Mouse (Mus musculus) intestine, embryonic 14.5 days (tissue): ENCODE data around the gene Bicral. TPM values are rescaled to one million over a fixed set of nuclear protein-coding genes. Genes with fewer than 3 reads are reported as not detected.

ENCODE experiments used
- ATAC-seq: fragments of 200-750 bp; cut with Nextera tagmentation; replicated peaks from 2 replicates; pipeline ENCODE4 v1.8.0; 2017; ENCODE audit warnings: low read depth, moderate number of reproducible peaks, moderate TSS enrichment, moderate library complexity; ENCODE audit not compliant: low FRiP score, low TSS enrichment
- DNase-seq: peaks from one replicate; pipeline ENCODE4 v3.0.0-alpha.2; 2018; ENCODE audit warnings: low spot score
- H3K27ac ChIP-seq: fragments of 300-500 bp; sonication (generic); 2 replicates; pipeline ENCODE4 v1.5.1; 2014; ENCODE audit warnings: low read depth, mild to moderate bottlenecking, control low read depth
- H3K27me3 ChIP-seq: fragments of 300-500 bp; sonication (generic); replicated peaks from 2 replicates; pipeline ENCODE4 v1.6.1; 2014; ENCODE audit warnings: low read length, control low read depth; ENCODE audit not compliant: control insufficient read depth, insufficient read depth
- H3K36me3 ChIP-seq: fragments of 300-500 bp; sonication (generic); 2 replicates; pipeline ENCODE4 v1.6.1; 2014; ENCODE audit warnings: low read length, control low read depth; ENCODE audit not compliant: control insufficient read depth, insufficient read depth
- H3K4me1 ChIP-seq: fragments of 300-500 bp; sonication (generic); replicated peaks from 2 replicates; pipeline ENCODE4 v1.6.1; 2014; ENCODE audit warnings: low read length, control low read depth, mixed read lengths; ENCODE audit not compliant: control insufficient read depth, insufficient read depth
- H3K4me2 ChIP-seq: fragments of 300-500 bp; sonication (generic); 2 replicates; pipeline ENCODE4 v1.6.1; 2014; ENCODE audit warnings: low read length
- H3K4me3 ChIP-seq: fragments of 300-500 bp; sonication (generic); 2 replicates; pipeline ENCODE4 v1.5.1; 2014; ENCODE audit warnings: low read depth, low read length, control low read depth, mixed read lengths
- H3K9ac ChIP-seq: fragments of 300-500 bp; sonication (generic); 2 replicates; pipeline ENCODE4 v1.6.1; 2014; ENCODE audit warnings: mild to moderate bottlenecking, low read length
- H3K9me3 ChIP-seq: fragments of 300-500 bp; sonication (generic); 2 replicates; pipeline ENCODE4 v1.6.1; 2016; ENCODE audit warnings: low read length, control low read depth; ENCODE audit not compliant: control insufficient read depth
- WGBS: fragments of 180-500 bp; shearing (Covaris S2); extraction: QIAGEN DNeasy Blood & Tissue Kit; methylation state at CpG from one replicate; pipeline ENCODE4 v1.1.7; 2014; 5-methylcytosine and 5-hydroxymethylcytosine counted together
- polyA plus RNA-seq: library from polyadenylated mRNA; unstranded; fragments of >200 nt; fragmentation: Nextera tagmentation; extraction: Ambion mirVana; gene quantifications from 2 replicates; pipeline ENCODE4 v1.2.1, GENCODE M21; 2014

Bicral gene
- polyA plus RNA-seq, 1 experiment from 2014 or later = 5.5 TPM

DNA sequence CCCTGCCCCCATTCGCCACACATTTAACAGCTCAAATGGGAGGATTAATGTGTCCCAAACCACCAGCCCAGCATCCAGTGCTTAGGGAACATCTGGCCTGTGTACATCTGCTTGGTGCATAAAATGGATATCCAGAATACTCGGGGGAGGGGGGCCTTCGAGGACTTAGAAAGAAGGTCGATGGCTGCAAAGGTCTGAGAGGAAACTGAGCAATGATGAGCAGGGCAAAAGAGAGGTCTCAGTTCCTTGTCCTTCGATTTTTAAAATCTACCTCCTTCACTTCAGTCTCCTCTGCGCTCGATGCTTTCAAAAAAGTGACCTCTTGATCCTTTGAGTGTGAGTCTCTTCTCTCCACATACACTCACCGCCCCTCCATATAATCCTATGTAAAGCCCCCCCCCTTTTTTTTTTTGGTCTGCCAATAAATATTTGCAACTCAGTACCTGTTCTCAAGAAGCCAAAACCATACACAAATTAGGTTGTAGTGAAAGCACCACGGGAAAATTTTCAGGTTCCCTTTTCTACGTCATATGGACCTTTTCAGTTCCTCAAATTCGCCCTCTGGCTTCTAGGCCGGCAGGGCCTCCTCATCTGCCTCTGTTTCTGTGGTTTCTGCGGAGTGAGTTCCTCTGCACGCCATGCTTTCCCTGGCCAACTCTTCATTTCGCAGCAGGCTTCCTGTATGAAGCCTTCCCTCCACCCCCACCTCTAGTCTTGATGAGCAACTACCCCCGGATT is 107.1 kb downstream of the Bicral start:
- peaks cover 11% of the 10 kb centered on the region; the same call in 1 of the 2 replicates for H3K36me3 ChIP-seq
- H3K4me1 ChIP-seq = peaks cover 9% of the 10 kb centered on the region
- H3K9me3 ChIP-seq = no peaks in the 10 kb centered on the region
- H3K4me2 ChIP-seq = peak overlapping the region; percentile 73
- H3K27me3 ChIP-seq = no peaks in the 10 kb centered on the region
- H3K4me3 ChIP-seq = peak overlapping the region; percentile 63
- no peak for DNase-seq
- peak overlapping the region; percentile 63 for H3K9ac ChIP-seq
- ATAC-seq = peak; percentile 23
- H3K27ac ChIP-seq = peak overlapping the region; percentile 90
- 21% methylated on average over 16 of the region's 16 CpGs for WGBS

- peaks cover 9% of the 10 kb centered on the region for H3K4me1 ChIP-seq
- H3K27me3 ChIP-seq = no peaks in the 10 kb centered on the region
- H3K4me2 ChIP-seq = peak overlapping the region; percentile 73
- DNase-seq (no peak), ATAC-seq (no peak)
- H3K9me3 ChIP-seq = no peaks in the 10 kb centered on the region
- H3K4me3 ChIP-seq = peak overlapping the region; percentile 63; the same call in 1 of the 2 replicates
- H3K9ac ChIP-seq = peak overlapping the region; percentile 63
- H3K36me3 ChIP-seq = peaks cover 12% of the 10 kb centered on the region; the same call in 1 of the 2 replicates
- 90% methylated on average over 4 of the region's 4 CpGs for WGBS
- no peak overlapping the region for H3K27ac ChIP-seq
These were observed 107.7 kb downstream of the Bicral start for GRCm38 (mm10) chr17:46750580-46750979.

DNA sequence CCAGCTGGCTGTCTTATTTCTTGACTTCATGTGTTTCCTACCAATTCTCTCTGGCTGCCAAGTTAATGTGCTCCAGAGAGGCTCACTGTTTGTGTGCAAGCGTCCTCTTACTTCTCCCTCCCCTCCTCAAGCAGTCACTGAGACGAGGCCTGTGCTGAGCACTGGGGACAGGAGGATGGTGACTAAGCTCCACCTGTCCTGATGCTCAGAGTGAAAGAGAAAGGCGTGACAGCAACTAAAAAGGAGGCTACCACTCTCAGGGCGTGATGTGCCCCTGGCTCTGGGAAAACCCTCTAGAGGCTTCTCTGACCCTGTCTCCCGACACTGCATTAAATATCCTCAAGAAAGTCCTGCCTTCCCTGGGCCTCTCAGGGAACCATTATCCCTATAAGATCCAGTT is 109.0 kb downstream of the Bicral start:
- Histone ChIP-seq H3K4me2 (no peak overlapping the region), H3K27me3 (no peaks in the 10 kb centered on the region), H3K4me1 (peaks cover 9% of the 10 kb centered on the region), H3K4me3 (no peak overlapping the region), H3K27ac (no peak overlapping the region), H3K36me3 (peaks cover 18% of the 10 kb centered on the region; the same call in 1 of the 2 replicates), H3K9me3 (no peaks in the 10 kb centered on the region), H3K9ac (no peak overlapping the region)
- 89% methylated on average over 5 of the region's 5 CpGs for WGBS
- ATAC-seq (no peak), DNase-seq (no peak)

Other genes with a start within 250 kb of the Bicral start
- 54.0 and 56.6 TPM in 2 replicates for gene Ptk7, start 229.0 kb downstream of the Bicral start, polyA plus RNA-seq
- gene Klc4, start 212.5 kb downstream of the Bicral start, polyA plus RNA-seq = 42.1 and 45.7 TPM in 2 replicates
- gene Mrpl2, start 212.3 kb downstream of the Bicral start, polyA plus RNA-seq = 134 and 144 TPM in 2 replicates
- gene Cul7, start 208.1 kb downstream of the Bicral start, polyA plus RNA-seq = 43.4 and 43.7 TPM in 2 replicates
- gene Rrp36, start 184.1 kb downstream of the Bicral start, polyA plus RNA-seq = 49.1 and 57.7 TPM in 2 replicates
- 156 and 161 TPM in 2 replicates for gene Mea1, start 179.7 kb downstream of the Bicral start, polyA plus RNA-seq
- 109 and 110 TPM in 2 replicates for gene Klhdc3, start 177.6 kb downstream of the Bicral start, polyA plus RNA-seq
- gene Ppp2r5d, start 153.4 kb downstream of the Bicral start, polyA plus RNA-seq = 85.6 and 88.5 TPM in 2 replicates
- 18.3 and 20.8 TPM in 2 replicates for gene Pex6, start 147.0 kb downstream of the Bicral start, polyA plus RNA-seq
- gene Gnmt, start 129.3 kb downstream of the Bicral start, polyA plus RNA-seq = 0.23 and 1.5 TPM in 2 replicates
- 69.0 and 70.4 TPM in 2 replicates for gene Cnpy3, start 106.3 kb downstream of the Bicral start, polyA plus RNA-seq
- gene Ptcra, start 94.8 kb downstream of the Bicral start, polyA plus RNA-seq = 0.69 and 0.74 TPM in 2 replicates
- gene 2310039H08Rik, start 85.8 kb downstream of the Bicral start, polyA plus RNA-seq = 87.5 and 89.9 TPM in 2 replicates
- gene Rpl7l1, start 75.8 kb downstream of the Bicral start, polyA plus RNA-seq = 133 and 150 TPM in 2 replicates
- gene Tbcc, start 32.2 kb upstream of the Bicral start, polyA plus RNA-seq = 50.5 and 54.8 TPM in 2 replicates
- gene Prph2, start 52.0 kb upstream of the Bicral start, polyA plus RNA-seq = not detected in 2 replicates
- 21.3 and 23.8 TPM in 2 replicates for gene Ubr2, start 152.1 kb upstream of the Bicral start, polyA plus RNA-seq